In the genomic region with DNA sequence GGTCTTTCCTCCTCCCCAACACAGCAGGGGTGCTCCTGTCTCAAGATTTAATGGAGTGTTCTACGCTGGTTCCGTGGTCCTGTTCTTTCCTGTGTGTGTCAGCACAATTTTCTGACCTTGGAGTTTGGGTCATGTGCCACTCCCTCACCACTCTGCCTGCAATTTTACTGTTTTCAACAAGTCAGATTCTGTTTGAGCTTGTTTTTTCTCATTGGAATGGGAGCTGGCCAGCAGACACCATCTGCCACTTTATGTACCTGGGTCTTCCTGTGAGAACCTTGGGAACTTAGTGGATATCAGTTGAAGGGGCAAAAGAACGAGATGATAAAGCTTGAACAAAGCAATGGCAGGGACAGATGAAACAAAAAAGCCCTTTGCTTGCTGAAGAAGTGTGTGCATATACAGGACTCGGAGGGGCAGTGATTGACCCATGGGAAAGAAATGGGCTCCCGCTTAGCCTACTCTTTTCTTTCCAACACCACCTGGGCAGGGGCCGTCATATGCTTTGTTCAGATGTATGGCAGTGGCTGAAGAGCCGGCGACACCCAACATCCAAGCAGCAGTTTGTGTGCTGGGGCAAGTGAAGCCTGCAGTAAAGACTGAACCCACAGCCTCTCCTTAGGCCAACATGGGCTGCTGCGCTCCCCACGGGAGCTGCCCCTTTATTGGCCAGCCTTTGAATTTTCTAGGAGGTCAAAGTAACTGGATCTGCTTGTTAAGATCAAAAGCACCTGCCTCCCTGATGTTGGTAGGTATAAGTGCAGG, we compare ENCODE assay signal across 8 mouse cellular contexts. TPM values are rescaled to one million over a fixed set of nuclear protein-coding genes. Genes with fewer than 3 reads are reported as not detected.
A peak's percentile ranks its signal among the peaks of the same experiment; 100 is the strongest.
DNase-seq lines count a peak whose midpoint lies in the region; ATAC-seq lines count a peak whose summit lies in the region.

No protein-coding gene starts in this region.

- no peaks in the 10 kb centered on the region for H3K27me3 ChIP-seq in kidney, embryonic 16.5 days (ENCODE audit: insufficient read depth, low read length)
- H3K27me3 ChIP-seq in hindbrain, embryonic 12.5 days = no peaks in the 10 kb centered on the region
- no peaks in the 10 kb centered on the region for H3K27me3 ChIP-seq in midbrain, embryonic 15.5 days (replicated peaks)

- H3K4me1 ChIP-seq in kidney, embryonic 16.5 days (ENCODE audit: insufficient read depth, low read length) = peaks cover 29% of the 10 kb centered on the region
- peaks cover 37% of the 10 kb centered on the region for H3K4me1 ChIP-seq in hindbrain, embryonic 12.5 days
- peaks cover 36% of the 10 kb centered on the region for H3K4me1 ChIP-seq in midbrain, embryonic 15.5 days

- H3K4me3 ChIP-seq in kidney, embryonic 16.5 days (ENCODE audit: low read length) = peak overlapping the region; percentile 96
- peak overlapping the region; percentile 94 for H3K4me3 ChIP-seq in hindbrain, embryonic 12.5 days
- peak overlapping the region; percentile 62 for H3K4me3 ChIP-seq in midbrain, embryonic 15.5 days

- 47% methylated on average over 10 of the region's 10 CpGs for WGBS in kidney, embryonic 16.5 days
- 43% methylated on average over 10 of the region's 10 CpGs for WGBS in hindbrain, embryonic 12.5 days
- WGBS in midbrain, embryonic 15.5 days = 52% methylated on average over 10 of the region's 10 CpGs

- H3K27ac ChIP-seq in kidney, embryonic 16.5 days (ENCODE audit: low read length) = no peak overlapping the region
- H3K27ac ChIP-seq in hindbrain, embryonic 12.5 days = peak overlapping the region; percentile 96; the same call in 1 of the 2 replicates
- peak overlapping the region; percentile 98 for H3K27ac ChIP-seq in midbrain, embryonic 15.5 days

- H3K9me3 ChIP-seq in kidney, embryonic 16.5 days (ENCODE audit: low read length) = no peaks in the 10 kb centered on the region
- H3K9me3 ChIP-seq in hindbrain, embryonic 12.5 days (replicated peaks) = no peaks in the 10 kb centered on the region
- no peaks in the 10 kb centered on the region for H3K9me3 ChIP-seq in midbrain, embryonic 15.5 days

- no peak for ATAC-seq in kidney, embryonic 16.5 days (ENCODE audit: low FRiP score, low TSS enrichment)
- ATAC-seq in hindbrain, embryonic 12.5 days (ENCODE audit: low FRiP score) = no peak
- ATAC-seq in midbrain, embryonic 15.5 days (replicated peaks) = peak; percentile 5; the same call in 1 of the 2 replicates

- H3K4me2 ChIP-seq in kidney, embryonic 16.5 days (replicated peaks; ENCODE audit: low read depth, low read length) = peak overlapping the region; percentile 68
- H3K4me2 ChIP-seq in hindbrain, embryonic 12.5 days (replicated peaks) = peak overlapping the region; percentile 97
- H3K4me2 ChIP-seq in midbrain, embryonic 15.5 days = peak overlapping the region; percentile 98

- H3K36me3 ChIP-seq in kidney, embryonic 16.5 days (ENCODE audit: insufficient read depth, low read length) = peaks cover 3% of the 10 kb centered on the region; the same call in 1 of the 2 replicates
- 0 out of 2 replicates have a peak, but pooled peaks cover 3% of the 10 kb centered on the region for H3K36me3 ChIP-seq in hindbrain, embryonic 12.5 days
- no peaks in the 10 kb centered on the region for H3K36me3 ChIP-seq in midbrain, embryonic 15.5 days (replicated peaks)

- H3K9ac ChIP-seq in kidney, embryonic 16.5 days (replicated peaks; ENCODE audit: low read length) = peak overlapping the region; percentile 95
- H3K9ac ChIP-seq in hindbrain, embryonic 12.5 days = peak overlapping the region; percentile 98
- peak overlapping the region; percentile 87 for H3K9ac ChIP-seq in midbrain, embryonic 15.5 days

- DNase-seq in kidney, postnatal 25 days = no peak
- DNase-seq in cerebellum, adult 9-11 months = peak; percentile 61
- no peak for DNase-seq in thymus, postnatal 4 days
- no peak for DNase-seq in spleen, adult 18-20 months
- DNase-seq in lung, postnatal 4 days = no peak

RNA-seq across cellular contexts. Expression of gene Klc1, which starts 0.9 kb away (rescaled TPM):
- polyA plus RNA-seq in kidney, embryonic 16.5 days (2015; fragmentation: Nextera tagmentation; extraction: Ambion mirVana) = 98.5 and 101 TPM in 2 replicates
- 430 and 446 TPM in 2 replicates for polyA plus RNA-seq in hindbrain, embryonic 12.5 days (2016; fragmentation: Nextera tagmentation; extraction: Ambion mirVana)
- 661 and 666 TPM in 2 replicates for polyA plus RNA-seq in midbrain, embryonic 15.5 days (2015; fragmentation: Nextera tagmentation; extraction: Ambion mirVana)

RNA-seq across cellular contexts. Expression of gene Apopt1, which starts 44.7 kb away (rescaled TPM):
- 54.8 TPM in 2 replicates for polyA plus RNA-seq in kidney, embryonic 16.5 days (2015; fragmentation: Nextera tagmentation; extraction: Ambion mirVana)
- polyA plus RNA-seq in hindbrain, embryonic 12.5 days (2016; fragmentation: Nextera tagmentation; extraction: Ambion mirVana) = 49.9 and 54.0 TPM in 2 replicates
- 51.9 and 55.3 TPM in 2 replicates for polyA plus RNA-seq in midbrain, embryonic 15.5 days (2015; fragmentation: Nextera tagmentation; extraction: Ambion mirVana)

RNA-seq across cellular contexts. Expression of gene Bag5, which starts 44.7 kb away (rescaled TPM):
- 52.0 and 59.5 TPM in 2 replicates for polyA plus RNA-seq in kidney, embryonic 16.5 days (2015; fragmentation: Nextera tagmentation; extraction: Ambion mirVana)
- 60.4 and 62.3 TPM in 2 replicates for polyA plus RNA-seq in hindbrain, embryonic 12.5 days (2016; fragmentation: Nextera tagmentation; extraction: Ambion mirVana)
- polyA plus RNA-seq in midbrain, embryonic 15.5 days (2015; fragmentation: Nextera tagmentation; extraction: Ambion mirVana) = 71.7 and 73.1 TPM in 2 replicates

RNA-seq across cellular contexts. Expression of gene Xrcc3, which starts 55.9 kb away (rescaled TPM):
- polyA plus RNA-seq in kidney, embryonic 16.5 days (2015; fragmentation: Nextera tagmentation; extraction: Ambion mirVana) = 12.4 and 16.1 TPM in 2 replicates
- 5.8 and 6.4 TPM in 2 replicates for polyA plus RNA-seq in hindbrain, embryonic 12.5 days (2016; fragmentation: Nextera tagmentation; extraction: Ambion mirVana)
- polyA plus RNA-seq in midbrain, embryonic 15.5 days (2015; fragmentation: Nextera tagmentation; extraction: Ambion mirVana) = 2.9 and 3.1 TPM in 2 replicates

RNA-seq across cellular contexts. Expression of gene Zfyve21, which starts 56.2 kb away (rescaled TPM):
- polyA plus RNA-seq in kidney, embryonic 16.5 days (2015; fragmentation: Nextera tagmentation; extraction: Ambion mirVana) = 133 and 159 TPM in 2 replicates
- polyA plus RNA-seq in hindbrain, embryonic 12.5 days (2016; fragmentation: Nextera tagmentation; extraction: Ambion mirVana) = 53.5 and 56.8 TPM in 2 replicates
- 32.3 and 39.5 TPM in 2 replicates for polyA plus RNA-seq in midbrain, embryonic 15.5 days (2015; fragmentation: Nextera tagmentation; extraction: Ambion mirVana)
